Mouse (Mus musculus) CD4-positive helper T cell, adult 2 months (primary cell): ENCODE data around the gene Slitrk5.
"Not testable (repeated sequence)": the region's sequence is repeated elsewhere in the genome, so short reads cannot be mapped to it uniquely, and the experiment has no call there.

Source experiments
- DNase-seq: peaks from one replicate; pipeline ENCODE4 v3.0.0-alpha.2; 2012; ENCODE audit warnings: low read depth, missing footprints, low spot score

The Slitrk5 gene

DNA sequence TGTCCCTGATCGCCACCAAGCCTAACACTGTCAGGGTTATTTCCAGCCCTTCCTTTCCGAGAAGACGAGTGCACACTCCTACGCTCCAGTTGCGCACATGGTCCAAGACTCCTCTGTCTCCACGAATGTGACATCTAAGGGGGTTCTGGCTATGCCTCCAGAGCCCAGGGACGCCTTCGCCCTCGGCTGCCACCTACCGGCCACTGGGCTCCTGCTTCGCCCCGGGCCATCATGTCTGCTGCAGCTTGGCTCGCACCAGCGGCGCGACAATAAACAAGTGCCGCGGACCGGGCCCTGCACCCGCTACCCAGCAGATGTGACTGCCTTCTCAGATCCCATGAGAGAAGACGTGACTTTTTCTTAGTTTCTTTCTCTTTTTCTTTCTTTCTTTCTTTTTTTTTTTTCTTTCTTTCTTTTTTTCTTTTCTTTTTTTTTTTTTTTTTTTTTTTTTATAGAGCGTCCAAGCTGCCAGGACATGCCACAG, at the start of gene Slitrk5:
TSS of gene Slitrk5 (plus strand) at position 434 of the 484 bp plus-strand sequence.
- DNase-seq, result peak; percentile 13

DNA sequence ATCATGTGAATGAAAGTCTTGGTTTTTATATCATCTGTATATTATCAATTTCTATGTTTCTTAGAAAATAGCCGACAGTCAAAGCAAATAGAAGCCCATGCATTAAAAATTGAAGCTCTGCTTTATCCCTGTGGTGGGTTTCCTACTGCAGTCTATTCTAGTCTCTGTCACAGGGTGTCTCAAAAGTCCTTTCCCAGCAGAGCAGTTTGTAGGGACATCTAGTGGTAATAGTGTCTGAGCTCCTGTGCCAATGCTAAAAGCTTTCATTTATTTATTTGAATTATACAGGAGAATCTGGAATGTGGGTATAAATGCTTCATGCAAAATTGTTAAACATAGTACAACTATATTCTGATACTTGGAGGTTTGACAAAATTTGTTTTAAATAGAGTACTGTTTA, 2.0 kb upstream of the Slitrk5 start:
- no peak for DNase-seq

DNA sequence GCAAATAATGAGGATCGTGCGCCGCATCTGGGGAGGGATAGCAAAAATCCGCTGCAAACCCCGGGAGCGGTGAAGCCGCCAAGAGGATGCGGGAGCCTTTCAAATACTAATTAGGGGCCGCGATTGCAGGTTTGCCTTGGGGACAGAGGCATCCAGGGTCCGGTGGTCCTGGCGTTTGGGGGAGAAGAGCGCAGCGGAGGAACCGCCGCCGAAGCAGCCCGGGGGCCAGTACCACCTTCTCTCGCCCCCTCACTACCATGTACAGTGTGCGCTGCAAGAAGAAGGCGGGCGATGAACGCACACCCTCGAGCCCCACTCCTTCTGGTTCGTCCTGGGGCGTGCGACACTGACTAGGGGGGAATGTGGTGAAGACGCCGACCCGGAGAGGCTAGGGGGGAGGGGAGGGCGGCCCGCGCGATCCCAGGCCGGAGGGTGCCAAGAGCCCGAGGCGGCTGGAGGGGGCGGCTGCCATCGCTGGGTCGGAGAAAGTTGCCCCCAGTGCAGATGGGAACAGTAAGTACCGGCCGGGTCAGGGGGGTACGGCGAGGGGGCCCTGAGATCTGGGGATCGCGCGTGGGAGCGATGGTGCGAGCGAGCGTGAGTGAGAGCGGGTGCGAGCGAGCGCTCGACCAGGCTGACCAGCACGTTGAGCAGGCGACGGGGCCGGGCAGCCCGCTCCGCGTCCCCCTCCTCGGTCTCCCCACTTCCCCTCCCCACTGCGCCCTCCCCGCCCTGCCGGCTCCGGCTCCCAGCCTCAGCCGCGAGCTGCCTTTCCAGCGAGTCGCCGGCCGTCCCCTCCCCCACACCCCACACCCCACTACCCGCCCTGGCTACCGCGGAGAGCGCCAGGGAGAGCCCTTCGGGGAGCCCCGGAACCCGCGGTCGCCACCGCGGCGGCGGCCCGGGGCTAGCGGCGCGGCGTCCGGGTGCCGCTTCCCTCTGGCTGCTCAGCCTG, 591 bp downstream of the Slitrk5 start:
- DNase-seq, result no peak

DNA sequence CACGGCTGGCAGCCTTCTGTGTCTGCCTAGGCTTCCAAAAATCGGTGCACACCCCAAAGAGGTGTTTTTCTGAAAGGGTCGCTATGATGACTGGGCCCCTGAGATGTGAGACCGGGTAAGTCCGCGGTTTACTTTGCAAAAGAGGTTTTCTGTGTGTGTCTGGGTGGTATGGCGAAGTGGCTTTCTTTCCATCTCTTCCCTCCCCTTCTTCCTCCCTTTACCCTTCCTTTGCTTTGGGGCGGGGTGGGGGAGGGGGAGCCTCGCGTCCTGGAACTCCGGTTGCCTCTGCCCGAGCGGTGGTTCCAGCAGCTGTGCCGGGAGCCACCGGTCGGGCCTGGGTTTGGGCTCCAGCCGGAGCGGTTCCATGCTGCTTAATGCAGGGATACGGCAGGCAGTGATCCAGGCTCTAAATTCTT, 1.3 kb downstream of the Slitrk5 start:
- no peak for DNase-seq

DNA sequence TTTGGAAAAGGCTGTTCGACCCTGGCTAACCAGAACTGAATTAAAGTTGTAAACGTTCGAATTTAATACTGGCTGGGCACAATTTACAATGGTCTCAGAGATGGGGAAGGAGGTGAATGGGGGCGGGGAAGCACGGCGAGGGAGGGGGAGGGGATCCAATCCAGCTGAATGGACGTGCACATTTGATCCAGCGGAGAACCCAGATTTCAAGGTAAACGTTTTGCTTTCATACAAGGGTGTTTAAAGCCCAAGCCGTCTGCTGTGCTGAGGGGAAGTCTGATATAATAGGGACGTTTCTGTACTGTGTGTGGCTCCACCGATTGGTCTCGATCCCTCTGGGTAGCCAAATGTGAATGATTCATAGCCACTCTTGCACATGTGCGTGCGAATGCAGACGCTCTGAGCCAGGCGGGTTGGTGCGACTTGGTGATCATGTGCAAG, 2.0 kb downstream of the Slitrk5 start:
- DNase-seq, result no peak

DNA sequence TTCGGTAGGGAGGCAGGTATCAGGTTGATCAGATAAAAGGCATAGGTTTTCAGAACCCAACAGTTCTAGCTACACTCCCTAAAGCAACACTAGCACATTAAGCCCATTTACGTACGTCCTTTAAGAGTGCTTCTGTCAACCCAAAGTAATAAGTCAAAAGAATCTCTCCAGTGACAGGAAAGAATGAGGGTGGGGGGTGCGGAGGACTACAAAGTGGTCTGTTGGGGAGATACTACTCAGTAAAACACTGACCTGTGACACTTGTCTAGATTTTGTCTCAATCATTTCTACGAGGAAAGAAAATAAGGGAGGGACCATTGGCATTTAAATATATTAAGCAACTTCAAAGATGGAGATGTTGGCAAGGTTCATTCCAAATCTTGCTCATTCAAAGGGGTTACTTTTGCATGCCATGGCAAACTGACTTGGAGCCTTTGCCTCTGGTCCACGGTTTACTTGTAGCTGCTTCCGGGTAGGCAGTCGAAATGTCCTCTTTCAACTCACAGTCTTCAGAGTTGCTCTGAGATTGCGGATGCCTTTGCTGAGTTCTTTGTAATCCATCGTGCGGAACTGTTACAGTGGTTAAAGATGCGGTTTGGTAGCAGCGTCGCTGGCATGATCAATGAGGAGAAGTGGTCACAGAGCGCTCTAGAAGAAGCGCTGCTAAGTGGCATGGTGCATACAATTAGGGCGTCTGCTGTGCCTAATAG, 2.6 kb downstream of the Slitrk5 start:
- DNase-seq, result no peak

DNA sequence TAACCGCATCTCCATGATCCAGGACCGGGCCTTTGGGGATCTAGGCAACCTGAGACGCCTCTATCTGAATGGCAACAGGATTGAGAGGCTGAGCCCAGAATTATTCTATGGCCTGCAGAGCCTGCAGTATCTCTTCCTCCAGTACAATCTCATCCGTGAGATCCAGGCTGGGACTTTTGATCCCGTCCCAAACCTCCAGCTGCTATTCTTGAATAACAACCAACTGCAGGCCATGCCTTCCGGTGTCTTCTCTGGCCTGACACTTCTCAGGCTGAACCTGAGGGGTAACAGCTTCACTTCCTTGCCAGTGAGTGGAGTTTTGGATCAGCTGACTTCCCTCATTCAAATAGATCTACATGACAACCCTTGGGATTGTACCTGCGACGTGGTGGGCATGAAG, 5.4 kb downstream of the Slitrk5 start:
- DNase-seq, result no peak

DNA sequence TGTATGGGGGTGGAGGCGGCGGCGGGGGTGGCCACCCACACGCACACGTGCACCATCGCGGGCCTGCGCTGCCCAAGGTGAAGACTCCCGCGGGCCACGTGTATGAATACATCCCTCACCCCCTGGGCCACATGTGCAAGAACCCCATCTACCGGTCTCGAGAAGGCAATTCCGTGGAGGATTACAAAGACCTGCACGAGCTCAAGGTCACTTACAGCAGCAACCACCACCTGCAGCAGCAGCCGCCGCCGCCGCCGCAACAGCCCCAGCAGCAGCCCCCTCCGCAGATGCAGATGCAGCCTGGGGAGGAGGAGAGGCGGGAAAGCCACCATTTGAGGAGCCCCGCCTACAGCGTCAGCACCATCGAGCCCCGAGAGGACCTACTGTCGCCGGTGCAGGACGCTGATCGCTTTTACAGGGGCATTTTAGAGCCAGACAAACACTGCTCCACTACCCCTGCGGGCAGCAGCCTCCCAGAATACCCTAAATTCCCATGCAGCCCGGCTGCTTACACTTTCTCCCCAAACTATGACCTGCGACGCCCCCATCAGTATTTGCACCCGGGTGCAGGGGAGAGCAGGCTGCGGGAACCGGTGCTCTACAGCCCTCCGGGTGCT, 6.3 kb downstream of the Slitrk5 start:
- DNase-seq, result no peak

DNA sequence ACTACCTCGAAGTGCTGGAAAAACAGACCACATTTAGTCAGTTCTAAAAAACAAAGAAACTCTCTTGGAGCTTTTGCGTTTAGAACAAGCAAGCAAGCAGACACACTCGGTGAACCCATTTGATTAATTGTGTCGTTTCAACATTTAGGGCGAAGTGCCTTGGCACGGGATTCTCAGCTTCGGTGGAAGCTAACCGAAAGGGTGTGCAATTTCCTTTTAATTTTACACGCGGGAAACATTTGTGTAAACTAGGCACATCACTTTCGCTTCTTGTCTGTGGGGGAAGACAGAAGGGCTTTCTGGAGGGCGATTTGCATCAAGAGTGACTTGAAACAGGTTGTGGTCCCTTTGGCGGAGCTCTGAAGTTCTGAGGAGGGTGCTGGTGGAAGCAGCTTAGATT, 6.9 kb downstream of the Slitrk5 start:
- no peak for DNase-seq

DNA sequence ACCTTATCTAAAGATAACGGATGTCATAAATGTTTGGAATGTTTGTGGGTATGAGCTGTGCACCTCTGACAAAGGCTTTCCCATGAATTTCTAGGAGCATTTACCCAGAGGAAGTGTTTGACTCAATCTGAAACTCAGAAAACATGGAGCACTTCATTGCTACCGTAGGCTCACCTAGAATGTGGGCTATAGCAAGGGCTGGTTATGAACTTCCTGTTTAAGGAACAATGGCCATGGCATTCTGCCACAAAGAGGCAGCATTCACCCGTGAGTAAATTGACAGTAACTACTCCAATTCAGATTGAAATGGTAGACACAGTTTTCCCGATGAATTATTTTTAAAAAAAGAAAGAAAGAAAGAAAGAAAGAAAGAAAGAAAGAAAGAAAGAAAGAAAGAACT, 8.6 kb downstream of the Slitrk5 start:
- DNase-seq, result no peak

DNA sequence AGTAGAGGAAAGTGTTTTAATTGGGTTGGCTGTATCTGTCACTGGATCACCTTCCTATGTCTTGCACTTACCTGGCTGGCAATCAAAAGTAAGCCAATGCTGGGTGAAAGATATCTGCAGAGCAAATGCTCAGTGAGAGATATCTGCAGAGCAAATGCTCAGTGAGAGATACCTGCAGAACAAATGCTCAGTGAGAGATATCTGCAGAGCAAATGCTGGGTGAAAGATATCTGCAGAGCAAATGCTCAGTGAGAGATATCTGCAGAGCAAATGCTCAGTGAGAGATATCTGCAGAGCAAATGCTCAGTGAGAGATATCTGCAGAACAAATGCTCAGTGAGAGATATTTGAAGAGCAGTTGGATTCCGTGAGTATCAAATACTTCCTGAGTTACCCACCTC, 15.2 kb downstream of the Slitrk5 start:
- DNase-seq, result not testable (repeated sequence)

DNA sequence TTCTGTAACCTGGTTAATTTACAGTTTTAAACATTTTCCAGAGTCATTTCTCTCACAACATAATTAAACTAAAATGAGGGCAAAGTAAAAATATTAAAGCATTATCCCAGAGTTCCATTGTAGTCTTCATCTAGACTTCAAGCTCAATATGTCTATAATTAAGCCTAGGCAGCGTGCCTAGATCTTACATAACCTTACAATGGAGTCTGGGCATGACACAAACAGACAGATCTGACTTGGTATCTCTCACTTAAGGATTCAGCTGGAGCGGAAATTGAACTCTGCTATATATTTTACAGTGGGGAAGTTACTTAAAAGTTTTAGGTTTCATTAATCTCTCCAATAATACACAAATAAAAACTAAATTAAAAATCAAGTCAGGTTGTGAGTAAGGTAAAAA, 54.9 kb downstream of the Slitrk5 start:
- DNase-seq, result no peak
